Mouse (Mus musculus): ENCODE measurements around the gene Rgs3.
A peak's percentile ranks its signal among the peaks of the same experiment; 100 is the strongest.

The Rgs3 gene

DNA sequence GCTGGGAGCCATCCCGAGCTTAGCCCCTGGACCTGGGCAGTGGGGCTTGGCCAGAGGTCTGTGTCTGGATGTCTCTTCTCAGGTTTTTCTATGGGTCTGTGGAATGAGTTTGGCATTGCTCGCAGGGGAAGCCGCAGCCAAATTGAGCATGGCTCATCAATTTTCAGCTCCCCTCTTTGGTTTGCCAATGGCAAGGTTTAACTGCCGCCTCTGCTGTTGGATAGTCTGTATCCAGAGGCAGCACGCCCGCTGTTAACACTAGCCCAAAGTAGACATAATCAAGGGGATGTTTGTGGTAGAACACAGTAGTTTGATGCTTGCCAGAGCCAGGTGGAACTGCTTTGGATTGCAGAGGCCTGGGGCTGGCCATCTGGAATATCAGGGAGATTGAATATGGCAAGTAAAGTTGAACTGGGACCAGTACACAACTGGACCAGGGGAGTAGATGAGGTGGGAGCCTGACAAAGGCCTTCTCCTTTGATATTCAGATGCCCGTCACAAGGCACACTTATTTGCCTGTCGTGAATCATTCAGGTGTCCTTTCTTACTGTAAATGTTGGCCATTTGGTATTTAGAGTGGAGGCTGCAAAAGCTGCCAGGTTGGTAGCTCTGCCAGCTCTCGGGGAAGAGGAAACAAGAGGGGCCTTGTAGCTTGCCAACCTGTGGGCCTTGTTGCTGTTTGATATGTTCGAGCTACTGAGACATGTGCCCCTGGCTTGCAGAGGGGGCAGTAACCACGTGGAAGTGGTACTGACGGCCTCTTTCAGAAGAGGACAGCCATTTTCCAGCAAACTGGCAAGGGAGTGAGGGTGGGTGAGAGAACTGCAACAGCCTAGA, 93.5 kb downstream of the Rgs3 start:
- peak in 1 of 2 experiments; percentile 56 for DNase-seq (ENCODE audit: low spot score in 2 of 2)

DNA sequence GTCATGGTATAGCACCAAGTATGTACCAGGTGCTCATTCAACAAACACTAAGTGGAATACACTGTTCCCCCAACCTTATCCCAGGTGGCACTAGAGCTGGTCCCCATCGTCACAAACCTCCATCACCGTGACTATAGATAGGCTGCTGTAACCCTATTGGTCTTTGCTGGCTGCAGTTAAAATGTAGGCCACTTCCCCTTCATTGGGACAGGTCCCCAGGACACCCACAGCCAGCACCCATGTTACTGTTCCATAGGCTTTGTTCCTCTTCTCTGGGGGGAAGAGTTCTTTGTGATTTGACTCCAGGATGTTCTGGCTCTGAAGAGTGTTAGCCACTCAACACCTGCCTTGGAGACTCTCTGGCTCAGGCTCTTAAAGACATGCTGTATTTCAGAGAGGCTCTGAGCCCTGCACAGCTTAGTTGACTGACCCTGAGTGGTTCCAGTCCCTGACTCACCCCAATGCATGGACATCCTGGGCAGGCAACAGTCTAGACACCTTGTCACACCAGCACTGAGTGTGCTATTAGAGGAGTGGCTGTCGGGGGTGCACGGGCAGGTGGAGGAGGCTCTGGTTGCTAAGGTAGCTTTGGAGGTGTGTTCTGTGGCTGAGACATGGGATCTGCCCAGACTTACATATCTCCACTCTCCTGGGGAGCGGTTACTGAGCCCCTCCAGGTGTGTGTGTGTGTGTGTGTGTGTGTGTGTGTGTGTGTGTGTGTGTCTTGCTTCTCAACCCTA, 94.4 kb downstream of the Rgs3 start:
- DNase-seq (ENCODE audit: low spot score in 2 of 2) = no peak

DNA sequence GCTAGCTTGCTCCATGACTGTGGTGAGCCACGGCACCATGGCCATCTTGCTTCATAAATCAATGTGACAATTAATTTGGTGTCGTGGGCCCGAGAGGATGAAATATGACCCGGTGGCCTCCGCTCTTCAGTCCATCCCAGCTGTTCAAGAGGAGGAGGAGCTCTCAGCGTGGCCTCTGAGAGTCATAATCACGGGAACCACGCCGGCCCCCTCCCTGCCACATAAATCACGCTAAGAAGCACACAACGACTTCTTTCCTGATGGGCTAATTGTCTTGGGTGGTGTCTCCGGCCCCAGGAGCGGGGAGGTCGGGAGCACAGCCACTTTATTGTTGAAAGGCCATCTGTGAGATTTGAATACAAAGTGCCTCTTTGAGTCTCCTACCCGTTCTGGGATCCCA, 99.6 kb downstream of the Rgs3 start:
- no peak for DNase-seq (ENCODE audit: low spot score in 2 of 2)

GRCm38 (mm10) chr4:62659861-62660553, 100.4 kb downstream of the Rgs3 start:
- DNase-seq (ENCODE audit: low spot score in 2 of 2) = no peak

GRCm38 (mm10) chr4:62660554-62660864, 100.9 kb downstream of the Rgs3 start:
- no peak for DNase-seq (ENCODE audit: low spot score in 2 of 2)

DNA sequence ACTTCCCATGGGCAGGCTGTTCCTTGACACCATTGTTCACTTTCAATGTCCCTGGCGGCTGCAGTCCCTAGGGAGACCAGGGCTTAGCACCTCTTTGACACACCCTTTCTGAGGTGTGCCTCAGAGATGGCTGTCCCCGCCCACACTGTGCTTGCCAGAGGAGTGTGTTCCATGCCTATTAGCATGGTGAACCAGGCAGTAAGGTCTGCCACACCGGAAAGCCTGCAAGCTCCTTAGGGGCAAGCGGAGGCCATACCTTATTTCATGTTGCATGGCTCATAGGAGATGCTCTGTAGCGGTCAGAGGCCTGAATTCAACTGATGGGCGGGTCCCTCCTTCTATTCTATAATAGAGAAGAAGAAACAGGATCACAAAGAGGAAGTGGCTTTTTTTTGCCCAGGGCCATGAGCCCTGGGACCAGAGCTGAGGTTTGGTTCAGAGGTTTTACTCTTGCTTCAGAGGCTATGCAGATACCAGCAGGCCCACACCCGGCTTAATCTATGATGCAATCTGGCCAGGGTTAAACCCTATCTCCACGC, 101.7 kb downstream of the Rgs3 start:
- DNase-seq (ENCODE audit: low spot score in 2 of 2) = no peak

DNA sequence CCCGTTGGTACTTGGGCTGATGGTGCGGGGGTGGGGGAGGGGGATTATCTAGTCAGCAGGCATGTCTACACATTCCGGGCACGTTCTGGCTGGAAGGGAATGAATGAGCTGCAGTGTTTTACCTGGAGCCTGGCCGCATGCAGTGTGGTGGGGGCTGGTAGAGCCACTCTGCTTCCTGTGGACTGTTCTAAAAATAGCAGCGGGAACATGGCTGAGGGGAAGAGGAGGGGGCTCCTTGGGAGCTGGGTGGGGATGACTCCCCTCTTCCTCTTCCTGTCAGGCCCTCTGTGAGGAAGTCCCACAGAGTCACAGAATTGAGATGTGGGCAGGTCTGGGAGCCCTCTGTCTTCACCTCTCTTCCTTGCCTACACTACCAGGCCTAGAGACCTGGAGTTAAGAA, 103.7 kb downstream of the Rgs3 start:
- peak; percentile 59 to 74 for DNase-seq (ENCODE audit: low spot score in 2 of 2)

GRCm38 (mm10) chr4:62665842-62666241, 106.2 kb downstream of the Rgs3 start:
- no peak for DNase-seq (ENCODE audit: low spot score in 2 of 2)

DNA sequence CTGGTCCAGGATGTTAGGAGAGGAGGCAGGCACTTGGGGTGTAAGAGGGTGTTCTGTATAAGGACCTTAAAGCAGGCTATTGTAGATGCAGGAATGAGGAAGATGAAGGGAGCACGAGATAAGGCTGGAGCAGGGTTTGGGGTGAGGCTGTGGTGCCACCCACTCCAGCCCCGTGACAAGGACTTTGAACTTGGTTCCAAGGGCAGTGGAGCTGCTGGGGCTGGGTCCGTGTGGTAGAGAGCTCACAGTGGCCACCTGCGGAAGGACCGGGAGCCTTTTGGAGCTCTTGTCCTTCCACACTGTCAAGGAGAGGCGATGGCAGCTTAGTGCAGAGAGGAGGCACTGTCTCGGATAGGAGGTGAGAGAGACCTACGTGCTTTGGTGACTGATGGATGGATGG, 109.0 kb downstream of the Rgs3 start:
- no peak for DNase-seq (ENCODE audit: low spot score in 2 of 2)

- no peak for DNase-seq (ENCODE audit: low spot score in 2 of 2)
Observed at GRCm38 (mm10) chr4:62669094-62670071, 109.7 kb downstream of the Rgs3 start.

GRCm38 (mm10) chr4:62673531-62674030, 113.9 kb downstream of the Rgs3 start:
- DNase-seq (ENCODE audit: low spot score in 2 of 2) = no peak

GRCm38 (mm10) chr4:62674031-62674995, 114.7 kb downstream of the Rgs3 start:
- DNase-seq (ENCODE audit: low spot score in 2 of 2) = no peak

DNA sequence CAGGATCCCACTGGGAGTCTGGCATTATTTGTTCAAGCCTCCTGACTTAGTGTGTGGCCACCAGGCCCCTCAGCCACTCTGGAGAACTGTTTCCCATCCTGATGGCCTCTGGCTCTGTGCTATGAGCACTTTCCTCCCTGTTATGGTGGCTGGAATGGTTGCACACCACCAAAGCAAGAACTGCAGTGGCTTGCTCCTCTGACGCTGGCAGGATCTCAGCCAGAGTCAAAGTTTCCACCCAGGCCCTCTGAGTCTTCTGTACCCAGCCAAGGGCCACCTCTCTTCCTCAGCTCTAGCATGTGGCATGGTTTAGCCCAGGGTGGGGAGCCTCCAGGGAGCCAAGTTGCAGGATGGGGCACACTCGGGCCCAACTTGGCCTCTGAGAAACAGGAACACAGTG, 115.7 kb downstream of the Rgs3 start:
- DNase-seq (ENCODE audit: low spot score in 2 of 2) = no peak

GRCm38 (mm10) chr4:62677047-62677737, 117.5 kb downstream of the Rgs3 start:
- no peak for DNase-seq (ENCODE audit: low spot score in 2 of 2)

GRCm38 (mm10) chr4:62679157-62679556, 119.5 kb downstream of the Rgs3 start:
- DNase-seq (ENCODE audit: low spot score in 2 of 2) = no peak

- DNase-seq (ENCODE audit: low spot score in 2 of 2) = no peak
Observed at GRCm38 (mm10) chr4:62681467-62681866, 121.8 kb downstream of the Rgs3 start.

DNA sequence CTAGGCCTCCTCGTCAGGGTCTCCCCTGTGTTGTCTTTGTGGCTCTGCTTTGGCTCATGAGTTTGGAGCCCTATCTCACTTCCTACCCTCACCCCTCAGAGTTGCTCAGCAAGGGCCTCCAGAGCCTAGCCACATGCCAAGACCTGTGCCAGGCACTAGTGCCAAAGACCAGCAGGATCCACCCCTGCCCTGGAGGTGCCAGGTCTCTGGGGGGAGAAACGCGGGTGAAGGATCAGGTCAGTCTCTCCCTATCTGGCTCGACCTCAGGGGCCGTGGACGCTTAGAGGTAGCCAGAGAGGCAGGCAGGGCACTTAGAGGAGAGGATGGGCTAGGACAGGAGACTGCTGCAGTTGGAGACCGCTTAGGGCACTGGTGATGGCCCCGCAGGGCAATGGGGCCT, 122.7 kb downstream of the Rgs3 start:
- DNase-seq (ENCODE audit: low spot score in 2 of 2) = no peak

DNA sequence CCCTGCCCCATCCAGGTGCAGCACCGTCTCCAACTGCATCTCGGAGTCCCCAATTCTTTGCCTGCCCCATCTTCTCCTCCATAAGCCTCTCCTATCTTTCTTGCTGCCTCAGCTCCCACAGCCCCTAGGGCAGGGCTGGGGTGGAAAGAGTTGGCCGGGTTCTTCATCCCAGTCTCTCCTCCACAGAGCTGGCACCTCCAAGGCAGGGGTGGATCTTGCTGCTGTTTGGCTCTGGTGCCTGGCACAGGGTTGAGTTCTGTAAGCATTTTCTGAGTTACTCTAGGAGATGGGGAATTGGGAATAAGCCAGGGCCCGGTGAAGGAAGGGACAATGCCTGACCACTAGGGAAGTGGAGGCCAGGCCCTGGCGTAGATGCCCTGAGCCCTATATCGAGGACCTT, 123.5 kb downstream of the Rgs3 start:
- no peak for DNase-seq (ENCODE audit: low spot score in 2 of 2)

GRCm38 (mm10) chr4:62684351-62684750, 124.7 kb downstream of the Rgs3 start:
- DNase-seq (ENCODE audit: low spot score in 2 of 2) = no peak
